Comparison of ENCODE assay signal across 12 mouse cellular contexts in the genomic region with DNA sequence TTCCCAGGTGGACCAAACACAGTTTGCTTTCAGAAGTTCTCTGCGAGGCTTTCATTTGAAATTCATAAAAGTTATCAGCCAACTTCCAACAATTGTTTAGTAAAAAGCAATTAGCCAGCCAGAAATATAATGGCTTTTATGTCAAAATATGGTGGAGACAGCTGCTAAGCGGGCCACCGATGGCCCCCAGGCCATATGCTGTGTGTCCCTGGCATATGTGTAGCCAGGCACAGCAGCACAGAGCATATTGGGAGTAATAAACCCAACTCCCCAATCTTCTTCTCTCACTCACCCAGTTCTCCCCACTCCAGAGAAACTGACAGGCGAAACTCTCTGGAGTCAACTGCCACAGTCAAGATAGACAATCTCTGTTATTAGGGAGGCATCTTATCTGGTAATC.
"Had no signal": no experiment of that assay in that cellular context is flagged by ENCODE, and none has a peak within 500 bp of the region (broad histone marks: within the 10 kb centered on the region; RNA-seq: fewer than 3 reads in every experiment).

No protein-coding gene starts in this region.

- H3K4me3 ChIP-seq: liver, embryonic 13.5 days had no signal

- H3K4me2 ChIP-seq: liver, embryonic 13.5 days; midbrain, embryonic 11.5 days had no signal

- H3K27me3 ChIP-seq: liver, embryonic 13.5 days had no signal

- H3K27ac ChIP-seq: liver, embryonic 13.5 days had no signal

- H3K4me1 ChIP-seq: liver, embryonic 13.5 days had no signal

- DNase-seq: kidney, adult 9 months; kidney, postnatal 14 days; kidney, postnatal 4 days; liver, embryonic 13.5 days; lung, adult 2 months; lung, postnatal 14 days; lung, postnatal 4 days; midbrain, embryonic 14.5 days; thymus, adult 2 months; thymus, postnatal 14 days; thymus, postnatal 4 days had no signal

- H3K36me3 ChIP-seq: liver, embryonic 13.5 days had no signal

- H3K9ac ChIP-seq: liver, embryonic 13.5 days had no signal
